Mouse (Mus musculus) mouse embryonic stem cell (cell line): ENCODE data around the gene Greb1.

Experiments used
- in situ Hi-C, 2 experiments: fragments of 300-500 bp; cut with MboI; formaldehyde crosslinking; loops; 1 replicate in 1 of 2; 3 replicates in 1 of 2; pipeline ENCODE4 v1.14.3; 2019 to 2020; ENCODE audit warnings: low sequenced_read_pairs in 2 of 2, low pct_unique_long_range_greater_than_20kb in 1 of 2, mixed read lengths in 1 of 2; ENCODE audit not compliant: unreplicated experiment in 1 of 2

Greb1 gene

GRCm38 (mm10) chr12:16630152-16630865 lies 170.4 kb downstream of the Greb1 start:
- in situ Hi-C loops, result loop anchor here (5.0 to 10.0 kb wide), 2 partner anchors 63 to 66 kb away; no protein-coding TSS in a partner anchor
